Mouse (Mus musculus) left cerebral cortex, adult 2 months (tissue): ENCODE results near the gene Gtpbp8. TPM values are rescaled to one million over a fixed set of nuclear protein-coding genes. Genes with fewer than 3 reads are reported as not detected.
A peak's percentile ranks its signal among the peaks of the same experiment; 100 is the strongest.

ENCODE experiments used
- DNase-seq, 2 experiments: peaks; one replicate each; pipeline ENCODE4 v3.0.0; 2021 to 2022; ENCODE audit warnings: low spot score in 2 of 2, mixed read lengths in 1 of 2; ENCODE audit errors: extremely low spot score in 1 of 2
- H3K27ac ChIP-seq: fragments of 200-600 bp; 2 replicates; pipeline ENCODE4 v1.8.1; 2022
- H3K4me3 ChIP-seq: fragments of 200-600 bp; 2 replicates; pipeline ENCODE4 v1.8.1; 2022
- CTCF ChIP-seq: fragments of 200-600 bp; IDR thresholded peaks from 2 replicates; pipeline ENCODE4 v1.8.1; 2022; ENCODE audit warnings: antibody characterized with exemption, mild to moderate bottlenecking, moderate library complexity
- intact Hi-C: fragments of 180-260 bp; cut with DNase I; formaldehyde crosslinking; loops from one replicate; pipeline ENCODE4 v1.15.1; 2025
- total RNA-seq, 2 experiments: library from RNA; stranded (reverse); gene quantifications; 2 replicates each; pipeline ENCODE4 v1.2.3; 2021

Gene Gtpbp8
- total RNA-seq, 2 experiments from 2014 or later = 24.4 to 25.7 TPM

GRCm38 (mm10) chr16:44695859-44696620 lies 50.1 kb downstream of the Gtpbp8 start:
- no peak for DNase-seq
- intact Hi-C loops = no loop called here
- Histone ChIP-seq H3K4me3 (no peak overlapping the region), H3K27ac (no peak overlapping the region)
- TF ChIP-seq CTCF = no peak

GRCm38 (mm10) chr16:44695214-44695858 lies 50.8 kb downstream of the Gtpbp8 start:
- no peak for DNase-seq
- no peak overlapping the region for H3K27ac ChIP-seq
- intact Hi-C loops = no loop called here
- no peak for TF ChIP-seq CTCF
- no peak overlapping the region for H3K4me3 ChIP-seq

GRCm38 (mm10) chr16:44693695-44694094 lies 52.5 kb downstream of the Gtpbp8 start:
- Histone ChIP-seq H3K27ac (no peak overlapping the region), H3K4me3 (no peak overlapping the region)
- TF ChIP-seq CTCF = peak; percentile 15
- DNase-seq = no peak
- intact Hi-C loops = no loop called here

- intact Hi-C loops = no loop called here
- Histone ChIP-seq H3K27ac (no peak overlapping the region), H3K4me3 (no peak overlapping the region)
- DNase-seq = no peak
- no peak for TF ChIP-seq CTCF
Observed at GRCm38 (mm10) chr16:44692541-44692940, 53.6 kb downstream of the Gtpbp8 start.

GRCm38 (mm10) chr16:44691561-44692141 lies 54.5 kb downstream of the Gtpbp8 start:
- peak; percentile 56 to 60 for DNase-seq
- Histone ChIP-seq H3K4me3 (peak overlapping the region; percentile 26; the same call in 1 of the 2 replicates), H3K27ac (no peak overlapping the region)

GRCm38 (mm10) chr16:44691066-44691465 lies 55.1 kb downstream of the Gtpbp8 start:
- DNase-seq = no peak
- TF ChIP-seq CTCF = no peak
- intact Hi-C loops = no loop called here

More at GRCm38 (mm10) chr16:44691561-44692141, 54.5 kb downstream of the Gtpbp8 start:
- TF ChIP-seq CTCF = no peak
- intact Hi-C loops = no loop called here

GRCm38 (mm10) chr16:44690501-44690900 lies 55.7 kb downstream of the Gtpbp8 start:
- no peak for DNase-seq
- no peak for TF ChIP-seq CTCF
- intact Hi-C loops = no loop called here
- H3K4me3 ChIP-seq = no peak overlapping the region
- H3K27ac ChIP-seq = no peak overlapping the region

More at GRCm38 (mm10) chr16:44691066-44691465, 55.1 kb downstream of the Gtpbp8 start:
- Histone ChIP-seq H3K4me3 (no peak overlapping the region), H3K27ac (no peak overlapping the region)

GRCm38 (mm10) chr16:44688507-44688906 lies 57.7 kb downstream of the Gtpbp8 start:
- no peak for TF ChIP-seq CTCF
- DNase-seq = no peak
- H3K27ac ChIP-seq = no peak overlapping the region
- H3K4me3 ChIP-seq = no peak overlapping the region
- intact Hi-C loops = no loop called here

GRCm38 (mm10) chr16:44687719-44688420 lies 58.3 kb downstream of the Gtpbp8 start:
- Histone ChIP-seq H3K27ac (no peak overlapping the region), H3K4me3 (no peak overlapping the region)
- DNase-seq = no peak
- TF ChIP-seq CTCF = no peak
- intact Hi-C loops = no loop called here

- intact Hi-C loops = no loop called here
- no peak for TF ChIP-seq CTCF
- no peak for DNase-seq
- H3K27ac ChIP-seq = no peak overlapping the region
- H3K4me3 ChIP-seq = no peak overlapping the region
Observed at GRCm38 (mm10) chr16:44686991-44687718, 59.0 kb downstream of the Gtpbp8 start.

Other genes with a start within 250 kb of the Gtpbp8 start
- gene Boc, start 187.5 kb downstream of the Gtpbp8 start, total RNA-seq = 10 to 100 TPM; 18.7 to 20.0 TPM
- 1 to 10 TPM; 4.8 to 5.0 TPM for gene Nepro, start 22.1 kb downstream of the Gtpbp8 start, total RNA-seq
- 1 to 10 TPM; 1.0 to 1.1 TPM for gene Cd200r1, start 19.4 kb upstream of the Gtpbp8 start, total RNA-seq
- gene Cd200r4, start 65.4 kb upstream of the Gtpbp8 start, total RNA-seq = under 1 TPM; 0.23 to 0.32 TPM
- not detected for gene Cd200r2, start 120.7 kb upstream of the Gtpbp8 start, total RNA-seq
- not detected for gene Cd200r3, start 197.3 kb upstream of the Gtpbp8 start, total RNA-seq